In the genomic region with DNA sequence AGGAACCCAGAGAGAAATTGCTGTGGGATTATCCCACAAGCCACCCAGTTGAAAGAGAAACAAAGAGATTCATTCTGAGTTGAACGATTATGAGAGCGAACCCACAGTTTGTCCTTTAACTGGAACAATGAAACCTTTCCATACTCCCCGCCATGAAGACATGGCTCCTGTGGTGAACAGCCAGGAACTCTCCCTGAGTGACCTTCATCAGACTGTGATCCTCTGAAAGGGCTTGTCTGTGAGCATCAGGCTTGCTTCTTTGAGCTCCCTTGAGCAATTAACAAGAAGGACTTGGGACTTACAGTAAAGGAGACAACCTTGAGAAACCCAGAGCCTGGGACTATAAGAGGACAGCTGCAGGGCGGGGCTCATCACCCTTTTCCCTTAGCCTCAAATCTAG, we compare ENCODE assay signal across 21 mouse cellular contexts. TPM values are rescaled to one million over a fixed set of nuclear protein-coding genes. Genes with fewer than 3 reads are reported as not detected.
DNase-seq lines count a peak whose midpoint lies in the region; ATAC-seq lines count a peak whose summit lies in the region.
"Had no signal": no experiment of that assay in that cellular context is flagged by ENCODE, and none has a peak within 500 bp of the region (broad histone marks: within the 10 kb centered on the region; RNA-seq: fewer than 3 reads in every experiment).

No protein-coding gene starts in this region.

- peak overlapping the region; percentile 0; the same call in 1 of the 2 replicates for H3K4me2 ChIP-seq in heart, embryonic 13.5 days
- H3K4me2 ChIP-seq in midbrain, embryonic 11.5 days: no peak overlapping the region
- no peak overlapping the region for H3K4me2 ChIP-seq in midbrain, embryonic 14.5 days (ENCODE audit: low read length)
- H3K4me2 ChIP-seq: forebrain, embryonic 13.5 days; hindbrain, embryonic 13.5 days had no signal

- ATAC-seq in heart, embryonic 13.5 days (ENCODE audit: extremely low read depth, insufficient number of reproducible peaks, low FRiP score, low TSS enrichment): no peak
- ATAC-seq in midbrain, embryonic 11.5 days (ENCODE audit: low FRiP score): no peak
- ATAC-seq in midbrain, embryonic 14.5 days (ENCODE audit: low FRiP score, low TSS enrichment): no peak
- ATAC-seq: forebrain, embryonic 13.5 days; forebrain, postnatal 0 days; hindbrain, postnatal 0 days had no signal

- no peak overlapping the region for H3K9ac ChIP-seq in heart, embryonic 13.5 days
- H3K9ac ChIP-seq in midbrain, embryonic 11.5 days (ENCODE audit: low read length): no peak overlapping the region
- no peak overlapping the region for H3K9ac ChIP-seq in midbrain, embryonic 14.5 days (replicated peaks; ENCODE audit: low read length)
- H3K9ac ChIP-seq: forebrain, embryonic 13.5 days; forebrain, postnatal 0 days; hindbrain, embryonic 13.5 days had no signal

- H3K36me3 ChIP-seq in heart, embryonic 13.5 days: no peaks in the 10 kb centered on the region
- H3K36me3 ChIP-seq in heart, embryonic 10.5 days: no peaks in the 10 kb centered on the region
- no peaks in the 10 kb centered on the region for H3K36me3 ChIP-seq in midbrain, embryonic 11.5 days (ENCODE audit: control insufficient read depth, insufficient read depth, low read length)
- H3K36me3 ChIP-seq in midbrain, embryonic 14.5 days (ENCODE audit: control insufficient read depth, insufficient read depth, low read length): no peaks in the 10 kb centered on the region
- H3K36me3 ChIP-seq: embryonic facial prominence, embryonic 10.5 days; G1E; hindbrain, embryonic 13.5 days had no signal

- H3K27ac ChIP-seq in heart, embryonic 13.5 days (replicated peaks): no peak overlapping the region
- H3K27ac ChIP-seq in heart, embryonic 10.5 days: no peak overlapping the region
- H3K27ac ChIP-seq in midbrain, embryonic 11.5 days (ENCODE audit: low read depth, low read length): no peak overlapping the region
- no peak overlapping the region for H3K27ac ChIP-seq in midbrain, embryonic 14.5 days (replicated peaks; ENCODE audit: low read depth, low read length)
- H3K27ac ChIP-seq in brown adipose tissue, adult 24 weeks (replicated peaks; ENCODE audit: low read depth, low read length): no peak overlapping the region; the same call in 1 of the 2 replicates
- H3K27ac ChIP-seq: embryonic facial prominence, embryonic 10.5 days; forebrain, embryonic 13.5 days; hindbrain, embryonic 13.5 days; hindbrain, postnatal 0 days had no signal

- WGBS in heart, embryonic 13.5 days: 72% methylated on average over 4 of the region's 4 CpGs
- WGBS in heart, embryonic 10.5 days: 84% methylated on average over 4 of the region's 4 CpGs
- WGBS in midbrain, embryonic 11.5 days: 52% methylated on average over 4 of the region's 4 CpGs
- WGBS in midbrain, embryonic 14.5 days: 38% methylated on average over 4 of the region's 4 CpGs

- peaks cover 53% of the 10 kb centered on the region for H3K4me1 ChIP-seq in heart, embryonic 13.5 days
- H3K4me1 ChIP-seq in heart, embryonic 10.5 days: peaks cover 39% of the 10 kb centered on the region
- H3K4me1 ChIP-seq in midbrain, embryonic 11.5 days (ENCODE audit: control insufficient read depth, insufficient read depth, low read length): peaks cover 15% of the 10 kb centered on the region
- peaks cover 16% of the 10 kb centered on the region for H3K4me1 ChIP-seq in midbrain, embryonic 14.5 days (ENCODE audit: control insufficient read depth, insufficient read depth, low read length)
- peaks cover 15% of the 10 kb centered on the region; the same call in 1 of the 2 replicates for H3K4me1 ChIP-seq in brown adipose tissue, adult 24 weeks (ENCODE audit: control insufficient read depth, insufficient read depth, insufficient read length, low read length)

- DNase-seq in heart, embryonic 10.5 days (ENCODE audit: low spot score): no peak
- peak; percentile 81 for DNase-seq in midbrain, embryonic 11.5 days (ENCODE audit: low spot score, missing footprints)
- DNase-seq in midbrain, embryonic 14.5 days: no peak
- no peak for DNase-seq in layer of hippocampus, postnatal 10 days (ENCODE audit: low spot score in 2 of 2)
- DNase-seq in lung, postnatal 4 days: no peak
- DNase-seq: adrenal gland, adult 2 months; adrenal gland, postnatal 25 days; cerebellum, adult 2 months; cerebellum, postnatal 10 days; forebrain, postnatal 0 days; gastrocnemius, postnatal 36 days; heart, adult 18-20 months; kidney, adult 11 months had no signal

- no peaks in the 10 kb centered on the region for H3K9me3 ChIP-seq in heart, embryonic 13.5 days
- no peaks in the 10 kb centered on the region for H3K9me3 ChIP-seq in heart, embryonic 10.5 days
- no peaks in the 10 kb centered on the region for H3K9me3 ChIP-seq in midbrain, embryonic 11.5 days (ENCODE audit: control insufficient read depth, low read length)
- H3K9me3 ChIP-seq in midbrain, embryonic 14.5 days (ENCODE audit: control insufficient read depth, low read length): no peaks in the 10 kb centered on the region
- H3K9me3 ChIP-seq: embryonic facial prominence, embryonic 10.5 days; forebrain, embryonic 13.5 days; hindbrain, embryonic 13.5 days had no signal

- peaks cover 17% of the 10 kb centered on the region for H3K27me3 ChIP-seq in heart, embryonic 13.5 days (replicated peaks)
- H3K27me3 ChIP-seq in heart, embryonic 10.5 days (ENCODE audit: insufficient read depth, poor library complexity, severe bottlenecking): peaks cover 23% of the 10 kb centered on the region
- H3K27me3 ChIP-seq in midbrain, embryonic 11.5 days (ENCODE audit: control insufficient read depth, insufficient read depth, low read length): peaks cover 10% of the 10 kb centered on the region; the same call in 1 of the 2 replicates
- H3K27me3 ChIP-seq in midbrain, embryonic 14.5 days (ENCODE audit: control insufficient read depth, insufficient read depth, low read length): peaks cover 18% of the 10 kb centered on the region

- no peak overlapping the region for H3K4me3 ChIP-seq in heart, embryonic 13.5 days
- H3K4me3 ChIP-seq in heart, embryonic 10.5 days: no peak overlapping the region
- no peak overlapping the region for H3K4me3 ChIP-seq in midbrain, embryonic 11.5 days (ENCODE audit: low read depth, low read length)
- H3K4me3 ChIP-seq in midbrain, embryonic 14.5 days (replicated peaks; ENCODE audit: low read depth, low read length): no peak overlapping the region
- H3K4me3 ChIP-seq in brown adipose tissue, adult 24 weeks (ENCODE audit: insufficient read depth, low read depth, low read length): peak overlapping the region; percentile 1; the same call in 1 of the 2 replicates
- H3K4me3 ChIP-seq: embryonic facial prominence, embryonic 10.5 days; forebrain, embryonic 13.5 days; hindbrain, embryonic 13.5 days had no signal

RNA-seq across cellular contexts. Expression of a gene that starts 3.9 kb away (rescaled TPM):
- 6.2 and 7.6 TPM in 2 replicates for polyA plus RNA-seq in heart, embryonic 13.5 days (2015; fragmentation: Nextera tagmentation; extraction: Ambion mirVana)
- polyA plus RNA-seq in heart, embryonic 10.5 days (2016; fragmentation: Nextera tagmentation; extraction: Ambion mirVana): 9.3 and 12.8 TPM in 2 replicates
- 3.8 and 4.5 TPM in 2 replicates for polyA plus RNA-seq in midbrain, embryonic 11.5 days (2014; fragmentation: Nextera tagmentation; extraction: Ambion mirVana)
- polyA plus RNA-seq in midbrain, embryonic 14.5 days (2014; fragmentation: Nextera tagmentation; extraction: Ambion mirVana): 2.6 and 3.5 TPM in 2 replicates
- polyA plus RNA-seq in brown adipose tissue, adult 24 weeks (2012; ENCODE audit: insufficient read depth, insufficient read length, missing spikeins): 1.3 and 6.0 TPM in 2 replicates
- 1 to 10 TPM; 1.4 to 1.6 TPM for total RNA-seq in layer of hippocampus, postnatal 10 days (2021)
- total RNA-seq: G1E; hematopoietic stem cell, adult 5-6 weeks had no signal
- polyA plus RNA-seq: G1E had no signal
